Mouse (Mus musculus): ENCODE results near the gene Spns1. TPM values are rescaled to one million over a fixed set of nuclear protein-coding genes. Genes with fewer than 3 reads are reported as not detected.
"Not testable (repeated sequence)": the region's sequence is repeated elsewhere in the genome, so short reads cannot be mapped to it uniquely, and the experiment has no call there.

The Spns1 gene
- polyA plus RNA-seq, 1 experiment: 40.2 TPM

GRCm38 (mm10) chr7:126399548-126399947 is 22.3 kb upstream of the Spns1 start:
- Histone ChIP-seq H3K4me1 (ENCODE audit: control insufficient read depth, insufficient read depth, low read length) (no peaks in the 10 kb centered on the region), H3K4me3 (ENCODE audit: insufficient read depth, low read length) (no peak overlapping the region), H3K27ac (ENCODE audit: insufficient read depth, low read length) (no peak overlapping the region)
- no peak for TF ChIP-seq POLR2A (IDR thresholded peaks at IDR 0.05; ENCODE audit: low read depth, low read length)
- peak; percentile 36; the same call in 1 of the 2 replicates for TF ChIP-seq CTCF (IDR thresholded peaks at IDR 0.05; ENCODE audit: borderline replicate concordance, insufficient read depth, low read length)

- TF ChIP-seq CTCF (IDR thresholded peaks at IDR 0.05; ENCODE audit: borderline replicate concordance, insufficient read depth, low read length) (no peak), POLR2A (IDR thresholded peaks at IDR 0.05; ENCODE audit: low read depth, low read length) (no peak)
- Histone ChIP-seq H3K27ac (ENCODE audit: insufficient read depth, low read length) (no peak overlapping the region), H3K4me3 (ENCODE audit: insufficient read depth, low read length) (no peak overlapping the region), H3K4me1 (ENCODE audit: control insufficient read depth, insufficient read depth, low read length) (no peaks in the 10 kb centered on the region)
These were observed 20.6 kb upstream of the Spns1 start for GRCm38 (mm10) chr7:126397822-126398221.

GRCm38 (mm10) chr7:126397221-126397620 is 20.0 kb upstream of the Spns1 start:
- H3K4me3 ChIP-seq (ENCODE audit: insufficient read depth, low read length): no peak overlapping the region

DNA sequence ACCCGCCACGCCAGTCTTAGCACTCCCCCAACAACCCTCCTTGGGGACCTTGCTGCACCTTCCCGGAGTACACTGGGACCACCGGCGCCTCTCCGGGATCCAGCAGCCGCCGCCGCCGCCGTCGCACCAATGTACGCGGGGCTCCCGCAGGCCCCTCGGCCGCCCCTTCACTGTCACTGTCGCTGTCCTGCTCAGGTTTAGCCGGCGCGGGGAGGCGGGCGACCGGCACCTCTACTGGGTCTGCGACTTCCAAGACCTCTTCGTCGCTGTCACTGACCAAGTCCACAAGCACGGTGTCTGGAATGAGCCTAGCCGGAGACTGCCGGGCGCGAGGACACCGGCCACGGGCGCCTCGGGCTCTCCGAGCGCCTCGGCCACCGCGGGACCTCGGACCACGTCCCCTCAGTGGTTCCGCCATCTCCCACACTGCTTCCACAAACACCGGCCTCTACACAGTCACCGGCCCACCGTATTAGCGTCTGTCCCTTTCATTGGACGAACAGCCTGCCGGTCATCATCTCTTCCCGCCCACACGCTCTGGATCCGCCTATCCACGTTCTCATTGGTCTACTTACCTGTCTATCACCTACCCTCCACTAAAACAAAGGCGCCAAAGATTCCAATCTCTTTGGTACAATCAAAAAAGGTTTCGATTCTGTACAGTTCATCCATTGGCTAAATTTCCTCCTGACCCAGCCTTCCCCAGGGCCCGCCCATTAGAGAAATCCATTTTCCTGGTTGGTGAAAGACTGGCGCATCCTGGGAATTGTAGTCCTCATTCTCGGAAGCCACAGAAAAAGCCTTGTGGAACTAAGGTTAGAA is 19.3 kb upstream of the Spns1 start, which contains the start of gene Nfatc2ip:
Gene Nfatc2ip, minus strand, starts transcription at position 440 of the 822 bp plus-strand sequence.
- Histone ChIP-seq H3K27ac (ENCODE audit: insufficient read depth, low read length) (no peak within 1 kb of the TSS), H3K4me1 (ENCODE audit: control insufficient read depth, insufficient read depth, low read length) (no peaks in the 10 kb centered on the region)
- peak; percentile 91 for TF ChIP-seq POLR2A (IDR thresholded peaks at IDR 0.05; ENCODE audit: low read depth, low read length)
- no peak for TF ChIP-seq CTCF (IDR thresholded peaks at IDR 0.05; ENCODE audit: borderline replicate concordance, insufficient read depth, low read length)

More at GRCm38 (mm10) chr7:126397221-126397620, 20.0 kb upstream of the Spns1 start:
- no peak overlapping the region for H3K27ac ChIP-seq (ENCODE audit: insufficient read depth, low read length)
- no peaks in the 10 kb centered on the region for H3K4me1 ChIP-seq (ENCODE audit: control insufficient read depth, insufficient read depth, low read length)
- TF ChIP-seq POLR2A (IDR thresholded peaks at IDR 0.05; ENCODE audit: low read depth, low read length) (no peak), CTCF (IDR thresholded peaks at IDR 0.05; ENCODE audit: borderline replicate concordance, insufficient read depth, low read length) (no peak)

GRCm38 (mm10) chr7:126392086-126392884 is 15.0 kb upstream of the Spns1 start:
- not testable (repeated sequence) for H3K27ac ChIP-seq (ENCODE audit: insufficient read depth, low read length); H3K4me3 ChIP-seq (ENCODE audit: insufficient read depth, low read length); H3K4me1 ChIP-seq (ENCODE audit: control insufficient read depth, insufficient read depth, low read length)

More for the DNA sequence above, 19.3 kb upstream of the Spns1 start, which contains the start of gene Nfatc2ip:
- H3K4me3 ChIP-seq (ENCODE audit: insufficient read depth, low read length): peak within 1 kb of the TSS; percentile 84

GRCm38 (mm10) chr7:126388185-126388584 is 10.9 kb upstream of the Spns1 start:
- Histone ChIP-seq H3K4me1 (ENCODE audit: control insufficient read depth, insufficient read depth, low read length) (no peaks in the 10 kb centered on the region), H3K4me3 (ENCODE audit: insufficient read depth, low read length) (no peak overlapping the region)

DNA sequence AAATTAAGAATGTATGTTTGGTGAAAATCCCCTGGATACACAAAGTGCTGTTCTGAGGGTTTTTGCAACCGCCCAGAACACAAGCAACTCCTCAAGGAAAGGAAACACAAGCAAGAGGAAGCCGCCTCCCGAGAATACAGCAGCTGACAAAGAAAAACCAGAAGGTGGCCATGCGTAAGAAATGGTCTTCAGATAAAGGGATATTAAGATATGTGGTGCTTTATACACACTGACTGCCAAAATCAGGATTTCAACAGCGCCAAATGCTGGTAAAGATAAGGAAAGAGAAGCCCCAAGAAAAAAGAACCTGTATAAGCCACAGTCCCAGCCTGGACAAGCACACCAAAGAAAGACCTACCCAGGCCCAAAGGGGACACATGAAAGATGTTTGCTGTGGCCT is 6.3 kb upstream of the Spns1 start:
- no peaks in the 10 kb centered on the region for H3K4me1 ChIP-seq (ENCODE audit: control insufficient read depth, insufficient read depth, low read length)
- H3K27ac ChIP-seq (ENCODE audit: insufficient read depth, low read length): no peak overlapping the region
- no peak overlapping the region for H3K4me3 ChIP-seq (ENCODE audit: insufficient read depth, low read length)
- TF ChIP-seq POLR2A (IDR thresholded peaks at IDR 0.05; ENCODE audit: low read depth, low read length) (no peak), CTCF (IDR thresholded peaks at IDR 0.05; ENCODE audit: borderline replicate concordance, insufficient read depth, low read length) (no peak)

More at GRCm38 (mm10) chr7:126388185-126388584, 10.9 kb upstream of the Spns1 start:
- no peak overlapping the region for H3K27ac ChIP-seq (ENCODE audit: insufficient read depth, low read length)
- TF ChIP-seq CTCF (IDR thresholded peaks at IDR 0.05; ENCODE audit: borderline replicate concordance, insufficient read depth, low read length) (no peak), POLR2A (IDR thresholded peaks at IDR 0.05; ENCODE audit: low read depth, low read length) (no peak)

GRCm38 (mm10) chr7:126376903-126377277 is 360 bp downstream of the Spns1 start:
- Histone ChIP-seq H3K4me1 (ENCODE audit: control insufficient read depth, insufficient read depth, low read length) (peaks cover 2% of the 10 kb centered on the region; the same call in 1 of the 2 replicates), H3K27ac (ENCODE audit: insufficient read depth, low read length) (no peak overlapping the region), H3K4me3 (ENCODE audit: insufficient read depth, low read length) (peak overlapping the region; percentile 88)
- TF ChIP-seq CTCF (IDR thresholded peaks at IDR 0.05; ENCODE audit: borderline replicate concordance, insufficient read depth, low read length): no peak
- no peak for TF ChIP-seq POLR2A (IDR thresholded peaks at IDR 0.05; ENCODE audit: low read depth, low read length)

DNA sequence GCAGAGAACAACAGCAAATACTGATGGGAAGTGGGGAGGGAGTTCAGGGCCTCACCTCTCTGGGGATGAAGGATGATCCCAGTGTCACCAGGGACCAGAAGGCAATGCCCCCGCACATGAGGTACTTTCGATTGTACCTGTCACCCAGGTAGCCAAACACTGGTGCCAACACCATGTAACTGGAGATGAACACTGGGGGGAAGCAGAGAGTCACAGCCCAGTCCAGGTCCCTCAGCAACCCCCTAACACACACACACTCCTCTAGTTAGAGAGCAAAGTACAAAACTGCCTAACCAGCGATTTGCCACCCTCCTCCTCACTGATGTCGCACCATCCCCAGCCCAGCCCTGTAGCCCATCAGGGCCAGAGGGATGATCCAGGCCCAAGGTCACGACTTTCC is 2.2 kb downstream of the Spns1 start:
- Histone ChIP-seq H3K4me3 (ENCODE audit: insufficient read depth, low read length) (no peak overlapping the region), H3K27ac (ENCODE audit: insufficient read depth, low read length) (no peak overlapping the region), H3K4me1 (ENCODE audit: control insufficient read depth, insufficient read depth, low read length) (peaks cover 2% of the 10 kb centered on the region; the same call in 1 of the 2 replicates)
- no peak; the same call in 1 of the 2 replicates for TF ChIP-seq CTCF (IDR thresholded peaks at IDR 0.05; ENCODE audit: borderline replicate concordance, insufficient read depth, low read length)
- no peak for TF ChIP-seq POLR2A (IDR thresholded peaks at IDR 0.05; ENCODE audit: low read depth, low read length)
